Mouse (Mus musculus) heart, adult 8-10 months (tissue): ENCODE measurements around the gene Ggt7. TPM values are rescaled to one million over a fixed set of nuclear protein-coding genes. Genes with fewer than 3 reads are reported as not detected.
"Not testable (repeated sequence)": the region's sequence is repeated elsewhere in the genome, so short reads cannot be mapped to it uniquely, and the experiment has no call there.

Experiments
- DNase-seq: peaks from one replicate; pipeline ENCODE4 v3.0.0; 2022; ENCODE audit warnings: low spot score
- total RNA-seq, 4 experiments: library from RNA; stranded (reverse); gene quantifications; 2 replicates each; pipeline ENCODE4 v1.2.4; 2022

Gene Ggt7
- 1 to 10 TPM in 1 of 4 experiments, under 1 TPM in 3; 0.62 to 1.0 (median 0.85) TPM for total RNA-seq

GRCm38 (mm10) chr2:155517455-155518423, at the start of gene Ggt7, which contains the start of gene Acss2:
Gene Ggt7, minus strand, starts transcription at chr2:155518237.
Gene Acss2, plus strand, starts transcription at chr2:155517948.
- peak; percentile 99 for DNase-seq

GRCm38 (mm10) chr2:155567751-155568150, 49.7 kb upstream of the Ggt7 start:
- DNase-seq, result no peak

DNA sequence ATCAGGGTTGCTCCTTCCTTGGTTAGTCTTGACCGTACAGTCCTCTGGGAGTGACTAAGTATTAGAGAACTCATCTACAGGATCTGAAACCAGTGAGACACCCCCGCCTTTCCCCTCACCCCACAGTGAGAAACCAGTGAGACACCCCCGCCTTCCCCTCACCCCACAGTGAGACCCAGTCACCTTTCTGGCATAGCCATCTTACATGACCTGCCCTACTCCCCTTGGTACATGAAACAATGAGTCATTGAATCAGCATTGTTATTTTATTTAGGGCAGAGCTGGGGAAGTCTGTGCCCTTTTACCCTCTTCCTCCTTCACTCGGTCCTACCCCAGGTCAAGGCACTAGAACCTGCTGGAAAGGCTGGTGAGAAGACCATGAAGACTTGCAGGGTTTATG, 44.9 kb upstream of the Ggt7 start:
- no peak for DNase-seq

DNA sequence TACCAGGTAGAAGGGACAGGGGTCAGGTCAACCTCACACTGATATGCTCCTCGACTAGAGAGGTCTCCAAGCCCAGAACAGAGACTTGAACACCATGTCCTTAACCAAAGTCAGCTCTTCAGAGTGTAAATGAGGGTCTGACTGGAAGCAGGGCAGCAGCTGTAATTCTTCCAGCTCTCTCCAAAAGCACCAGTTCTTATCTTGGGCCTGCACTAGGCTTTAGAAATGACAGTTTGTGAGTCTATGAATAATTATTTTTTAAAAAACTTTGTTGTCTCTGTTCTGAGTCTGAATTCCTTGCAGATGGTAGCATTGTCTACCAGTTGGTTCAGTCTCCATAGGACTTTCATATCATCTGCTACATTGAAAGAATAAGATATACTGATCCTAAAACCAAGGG, 44.2 kb upstream of the Ggt7 start:
- no peak for DNase-seq

- DNase-seq, result no peak
These were observed 36.5 kb upstream of the Ggt7 start for GRCm38 (mm10) chr2:155554426-155554985.

DNA sequence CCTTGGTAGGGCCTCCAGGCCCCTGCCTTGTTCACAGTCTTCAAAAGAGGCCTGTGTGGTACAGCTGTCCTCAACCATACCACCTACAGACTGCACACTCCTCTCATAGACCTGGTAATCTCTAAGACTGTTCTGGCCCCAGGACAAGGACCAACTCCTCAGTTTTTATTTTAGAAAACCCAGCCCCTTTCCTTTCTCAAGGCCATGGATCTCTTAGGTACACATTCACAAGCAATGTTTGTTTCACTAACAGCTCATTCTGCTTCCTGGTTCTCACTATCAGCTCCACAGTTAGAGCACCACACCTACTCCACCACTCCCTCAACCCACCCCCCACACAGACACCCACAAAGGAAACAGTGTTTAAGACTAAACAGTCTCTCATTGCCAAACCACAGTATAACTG, 34.9 kb upstream of the Ggt7 start:
- DNase-seq, result no peak

DNA sequence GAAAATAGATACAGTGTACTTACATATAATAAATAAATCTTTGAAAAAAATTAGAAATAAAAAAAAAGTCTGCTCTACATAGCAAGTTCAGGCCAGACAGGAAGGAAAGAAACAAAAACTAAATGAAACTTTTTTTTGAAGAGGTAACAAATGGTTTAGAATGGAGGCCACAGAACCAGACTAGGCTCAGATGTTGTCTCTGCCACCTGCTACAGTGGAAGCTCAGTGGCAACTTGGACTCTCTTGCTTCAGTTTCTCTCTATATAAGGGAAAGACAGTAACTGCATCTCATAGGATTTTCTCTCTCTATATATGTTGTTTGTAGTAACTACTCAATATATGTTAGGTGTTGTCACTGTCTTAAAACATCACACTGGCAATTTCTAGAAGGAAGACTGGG, 34.3 kb upstream of the Ggt7 start:
- DNase-seq, result no peak

GRCm38 (mm10) chr2:155546955-155547354, 28.9 kb upstream of the Ggt7 start:
- no peak for DNase-seq

- DNase-seq, result peak; percentile 45
These were observed 22.9 kb upstream of the Ggt7 start for GRCm38 (mm10) chr2:155540822-155541458.

DNA sequence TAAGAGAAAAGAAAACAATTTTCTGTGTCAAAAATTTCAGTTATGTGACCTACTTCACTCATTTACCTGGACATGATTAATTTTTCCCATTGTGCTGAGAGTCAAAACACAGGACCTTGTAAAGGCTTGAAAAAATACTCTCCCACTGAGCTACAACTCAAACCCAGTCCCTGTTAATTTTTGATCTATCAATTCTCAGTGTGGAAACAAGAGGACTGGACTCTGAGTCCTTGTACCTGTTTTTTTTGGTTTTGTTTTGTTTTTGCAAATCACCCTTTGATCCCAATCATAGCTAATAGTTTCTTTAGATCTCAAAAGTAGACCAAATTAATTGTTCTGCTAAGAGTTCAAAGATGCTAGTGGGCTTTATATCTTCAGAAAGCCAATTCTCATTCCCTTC, 21.7 kb upstream of the Ggt7 start:
- DNase-seq, result no peak

DNA sequence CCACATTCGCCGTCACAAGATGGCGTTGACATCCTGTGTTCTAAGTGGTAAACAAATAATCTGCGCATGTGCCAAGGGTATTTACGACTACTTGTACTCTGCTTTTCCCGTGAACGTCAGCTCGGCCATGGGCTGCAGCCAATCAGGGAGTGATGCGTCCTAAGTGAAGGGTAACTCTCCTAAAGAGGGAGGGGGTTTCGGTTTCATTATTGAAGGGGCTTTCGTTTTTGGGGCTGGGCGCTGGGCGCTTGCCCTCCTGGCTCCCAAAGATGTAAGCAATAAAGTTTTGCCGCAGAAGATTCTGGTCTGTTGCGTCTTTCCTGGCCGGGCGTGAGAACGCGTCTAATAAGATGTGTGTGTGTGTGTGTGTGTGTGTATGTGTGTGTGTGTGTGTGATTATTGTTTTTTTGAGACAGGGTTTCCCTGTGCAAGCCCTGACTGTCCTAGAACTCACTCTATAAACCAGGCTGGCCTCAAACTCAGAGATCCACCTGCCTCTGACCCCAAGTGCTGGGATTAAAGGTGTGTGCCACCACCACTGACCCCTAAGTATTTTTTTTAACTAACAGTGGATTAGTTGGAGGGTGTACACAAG, 20.5 kb upstream of the Ggt7 start:
- DNase-seq, result not testable (repeated sequence)

DNA sequence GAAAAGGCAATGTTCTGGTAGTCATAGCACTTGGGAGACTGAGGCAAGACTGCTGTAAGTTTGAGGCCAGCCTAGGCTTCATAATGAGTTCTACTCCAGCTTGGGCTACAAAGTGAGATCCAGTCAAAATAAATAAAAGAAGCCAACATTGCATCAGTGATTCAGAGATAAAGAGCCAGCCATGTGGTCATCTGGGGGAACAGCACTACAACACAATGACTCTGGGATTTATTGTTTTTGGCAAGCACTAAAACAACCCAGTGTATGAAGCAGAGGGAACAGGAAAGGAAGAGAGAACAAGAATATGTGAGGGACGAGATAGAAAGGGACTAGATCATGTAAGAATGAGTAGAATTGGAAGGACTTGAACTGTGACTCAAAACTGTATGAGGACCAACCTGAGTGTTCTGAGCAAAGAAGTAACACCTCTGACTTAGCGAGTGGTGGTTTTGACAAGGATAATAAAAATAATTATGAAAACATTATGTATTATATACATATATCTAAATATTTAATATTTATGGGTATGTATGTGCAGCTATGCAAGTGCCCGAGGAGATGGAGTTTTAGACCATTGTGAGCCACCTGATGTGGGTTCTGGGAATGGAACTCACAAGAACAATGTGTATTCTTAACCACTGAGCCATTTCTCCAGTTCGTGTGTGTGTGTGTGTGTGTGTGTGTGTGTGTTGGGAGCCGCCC, 19.9 kb upstream of the Ggt7 start:
- no peak for DNase-seq

GRCm38 (mm10) chr2:155536292-155536691, 18.3 kb upstream of the Ggt7 start:
- DNase-seq, result no peak

GRCm38 (mm10) chr2:155527367-155527766, 9.3 kb upstream of the Ggt7 start:
- no peak for DNase-seq

DNA sequence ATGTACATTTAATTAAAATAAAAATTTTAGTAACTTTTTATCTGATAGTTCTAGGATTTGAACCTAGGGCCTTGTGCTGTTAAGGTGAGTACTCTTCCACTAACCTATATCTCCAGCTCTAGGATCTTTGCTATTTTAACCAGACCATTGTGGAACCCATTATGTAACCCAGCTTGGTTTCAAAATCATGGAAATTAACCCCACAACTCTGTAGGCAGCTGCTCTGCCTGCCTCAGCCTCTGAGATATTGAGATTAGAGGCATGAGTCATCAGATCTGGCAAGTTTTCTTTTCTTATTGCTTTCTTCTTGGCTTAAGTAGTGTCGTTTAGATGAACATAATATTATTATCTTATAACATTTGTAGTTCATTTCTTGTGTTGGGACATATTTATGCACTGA, 6.3 kb upstream of the Ggt7 start:
- DNase-seq, result no peak

GRCm38 (mm10) chr2:155523706-155524105, 5.7 kb upstream of the Ggt7 start:
- DNase-seq, result no peak

DNA sequence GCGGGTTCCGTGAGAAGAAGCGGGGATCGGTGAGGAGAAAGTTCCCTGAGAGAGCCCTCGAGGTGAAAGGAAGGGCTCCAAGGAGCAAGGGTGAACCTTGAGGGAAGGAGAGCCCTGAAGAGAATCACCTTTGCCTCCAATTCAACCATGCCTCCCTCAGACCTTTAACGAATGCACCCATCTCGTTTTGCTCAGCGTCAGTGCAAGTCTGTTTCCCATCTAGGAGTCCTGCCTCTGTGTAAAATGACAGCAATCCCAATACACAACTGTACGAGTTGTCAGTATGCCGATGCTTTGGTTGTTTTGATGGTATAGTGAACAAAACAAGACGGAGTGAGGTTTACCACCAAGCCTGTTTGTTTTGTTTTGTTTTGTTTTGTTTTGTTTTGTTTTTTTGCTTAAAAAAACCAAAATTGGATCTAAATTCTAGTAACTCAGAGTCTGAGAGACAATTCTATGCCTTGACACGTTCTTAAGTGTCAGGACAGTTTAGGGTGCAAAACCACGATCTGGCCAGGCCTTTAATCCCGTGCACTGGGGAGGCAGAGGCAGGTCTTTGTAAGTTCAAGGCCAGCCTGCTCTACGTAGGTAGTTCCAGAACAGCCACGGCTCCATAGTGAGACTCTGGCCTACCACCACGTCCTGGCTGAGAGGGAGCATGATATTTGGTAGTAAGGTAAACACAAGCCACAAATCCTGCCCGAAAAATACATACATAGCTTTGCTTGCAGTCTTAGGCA, 664 bp upstream of the Ggt7 start:
- no peak for DNase-seq

DNA sequence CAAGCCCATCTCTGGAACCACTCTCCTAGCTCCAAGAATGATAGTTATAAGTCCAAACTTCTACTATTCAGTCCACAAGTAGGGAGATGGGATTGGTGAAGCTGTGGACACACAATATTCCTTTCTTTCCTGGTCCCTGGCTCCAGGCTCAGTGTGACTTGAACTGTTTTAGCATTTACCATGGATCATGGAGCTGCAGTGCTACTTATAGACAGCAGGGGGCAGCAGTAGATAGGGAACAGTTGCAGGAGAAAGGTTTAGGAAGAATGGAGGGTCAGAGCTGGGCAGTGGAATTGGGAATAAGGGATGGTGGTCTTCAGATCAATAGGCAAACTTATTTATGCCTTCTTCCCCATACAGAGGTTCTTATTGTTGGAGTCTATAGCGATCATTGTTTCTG, 2.1 kb downstream of the Ggt7 start:
- peak; percentile 77 for DNase-seq

GRCm38 (mm10) chr2:155514666-155515065, 3.4 kb downstream of the Ggt7 start:
- DNase-seq, result peak; percentile 42

DNA sequence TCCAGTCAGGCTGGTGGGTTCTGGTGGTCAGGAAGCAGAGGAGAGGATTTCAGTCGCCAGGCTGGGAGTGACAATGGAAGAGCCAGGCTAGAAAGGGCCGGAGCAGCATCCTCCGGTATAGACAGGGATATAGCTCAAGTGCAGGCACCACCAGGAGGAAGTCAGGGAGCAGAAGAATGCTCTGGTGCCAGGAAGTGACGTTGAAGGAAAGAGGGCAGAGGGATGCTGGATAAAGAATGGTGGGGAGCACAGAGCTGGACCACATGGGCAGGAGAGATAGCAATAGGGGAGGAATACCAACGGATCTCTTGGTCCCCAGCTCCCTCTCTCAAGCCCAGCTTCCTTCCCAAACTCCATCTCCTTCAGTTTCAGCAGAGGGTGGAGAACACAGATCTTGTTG, 4.5 kb downstream of the Ggt7 start:
- DNase-seq, result no peak

DNA sequence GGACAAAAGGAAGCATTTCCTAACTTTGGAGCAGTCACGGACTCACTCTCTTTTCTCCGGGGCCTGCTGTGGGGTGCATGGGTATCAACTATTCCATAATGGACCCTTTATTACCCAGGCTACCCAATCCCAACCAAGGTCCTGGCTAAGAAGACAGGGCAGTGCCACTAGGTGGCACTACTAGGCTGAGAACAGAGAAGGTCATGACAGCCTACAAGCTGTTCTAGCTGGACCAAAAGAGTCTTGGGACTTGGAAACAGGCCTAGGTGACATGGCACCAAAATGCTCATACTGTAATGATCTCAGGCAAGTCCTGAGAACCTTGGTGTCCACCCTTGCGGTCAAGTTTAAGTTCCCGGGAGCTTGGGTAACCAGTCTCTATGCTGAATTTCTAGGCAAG, 5.6 kb downstream of the Ggt7 start:
- DNase-seq, result peak; percentile 24
